Mouse (Mus musculus) testis, adult 2 months (tissue): ENCODE results near the gene Rpap1.

Experiments
- CTCF ChIP-seq: fragments of 200-500 bp; IDR thresholded peaks from 2 replicates; pipeline ENCODE4 v1.5.1; 2012; ENCODE audit warnings: low read depth, mild to moderate bottlenecking, inconsistent platforms, low read length, moderate library complexity; ENCODE audit not compliant: control insufficient read depth, insufficient read depth, insufficient replicate concordance
- POLR2A ChIP-seq: fragments of 200-500 bp; IDR thresholded peaks from 2 replicates; pipeline ENCODE4 v1.6.1; 2012; ENCODE audit warnings: low read depth, mild to moderate bottlenecking, inconsistent platforms, low read length, moderate library complexity; ENCODE audit not compliant: control insufficient read depth

GRCm38 (mm10) chr2:119821136-119821535 lies 33.8 kb upstream of the Rpap1 start:
- TF ChIP-seq CTCF (no peak), POLR2A (no peak)
